Mouse (Mus musculus) erythroid progenitor cell, adult 5-6 weeks (primary cell): Measurements from ENCODE around the gene Acot6. TPM values are rescaled to one million over a fixed set of nuclear protein-coding genes. Genes with fewer than 3 reads are reported as not detected.
"Not testable (repeated sequence)": the region's sequence is repeated elsewhere in the genome, so short reads cannot be mapped to it uniquely, and the experiment has no call there.

ENCODE experiments used
- ATAC-seq: replicated peaks from 2 replicates; pipeline ENCODE4 v1.8.0; 2016; ENCODE audit warnings: moderate number of reproducible peaks, mild to moderate bottlenecking, moderate TSS enrichment, inconsistent platforms; ENCODE audit not compliant: poor library complexity, low FRiP score, severe bottlenecking
- total RNA-seq, 2 experiments: library from RNA; stranded (forward) in 1 of 2; stranded (reverse) in 1 of 2; fragments of 150-400 nt in 1 of 2; fragments of 186-747, 209-891 nt in 1 of 2; gene quantifications; 2 replicates each; pipeline versions ENCODE4 v1.2.3 to v1.2.4; 2015 to 2017; ENCODE audit warnings: low replicate concordance in 2 of 2

Acot6 gene
- total RNA-seq (2015; ENCODE audit: low replicate concordance) (not detected in 2 replicates), total RNA-seq (2017; ENCODE audit: low replicate concordance) (0.13 TPM in 1 of 2 replicates, not detected in the other)

DNA sequence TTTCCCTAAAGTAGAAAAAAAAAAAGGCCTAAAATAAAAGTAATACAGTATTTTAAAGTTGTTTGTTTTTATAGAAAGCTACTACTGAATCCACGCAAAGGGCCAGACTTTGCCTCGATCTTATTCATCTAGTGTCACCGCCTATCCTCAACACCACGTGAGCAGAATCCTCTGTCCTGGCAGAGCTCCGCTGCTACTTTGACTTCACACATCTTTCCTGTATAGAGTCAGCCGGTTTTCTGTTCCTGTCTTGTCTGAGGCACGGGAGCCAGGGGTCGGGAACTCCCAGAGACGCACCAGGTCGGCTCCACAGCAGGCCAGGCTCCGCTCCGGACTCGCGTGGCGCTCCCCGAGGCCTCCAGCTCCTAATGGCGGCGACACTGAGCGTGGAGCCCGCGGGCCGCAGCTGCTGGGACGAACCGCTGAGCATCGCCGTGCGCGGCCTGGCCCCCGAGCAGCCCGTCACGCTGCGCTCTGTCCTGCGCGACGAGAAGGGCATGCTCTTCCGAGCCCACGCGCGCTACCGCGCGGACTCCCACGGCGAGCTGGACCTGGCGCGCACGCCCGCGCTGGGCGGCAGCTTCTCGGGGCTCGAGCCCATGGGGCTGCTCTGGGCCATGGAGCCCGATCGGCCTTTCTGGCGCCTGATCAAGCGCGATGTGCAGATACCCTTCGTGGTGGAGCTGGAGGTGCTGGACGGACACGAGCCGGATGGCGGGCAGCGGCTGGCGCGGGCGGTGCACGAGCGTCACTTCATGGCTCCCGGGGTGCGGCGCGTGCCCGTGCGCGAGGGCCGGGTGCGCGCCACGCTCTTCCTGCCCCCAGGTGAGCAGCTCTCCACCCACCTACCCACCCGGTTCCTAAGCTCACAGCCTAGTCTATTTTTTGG, at the start of gene Acot6:
Acot6 (plus strand) TSS at position 51 of the 889 bp plus-strand sequence.
- ATAC-seq: peak; percentile 71

DNA sequence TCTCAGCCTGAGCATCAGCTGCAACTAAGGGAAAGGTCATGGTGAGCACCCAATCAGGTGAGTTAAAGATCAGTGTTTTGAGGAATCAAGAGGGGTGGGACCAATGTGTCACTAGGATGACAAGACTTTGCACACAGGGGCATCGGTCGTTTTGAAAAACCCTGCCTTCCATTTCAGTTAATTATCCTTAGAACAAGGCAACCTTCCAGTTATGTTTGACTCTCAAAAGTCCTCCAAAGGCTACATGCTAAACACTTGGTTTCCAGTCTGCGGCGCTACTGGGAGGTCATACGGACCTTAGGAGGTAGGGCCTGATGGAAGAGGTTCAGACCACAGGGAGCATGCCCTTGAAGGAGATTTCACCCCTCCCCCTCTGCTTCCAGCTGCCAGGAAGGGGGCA, 49.7 kb upstream of the Acot6 start:
- not testable (repeated sequence) for ATAC-seq

DNA sequence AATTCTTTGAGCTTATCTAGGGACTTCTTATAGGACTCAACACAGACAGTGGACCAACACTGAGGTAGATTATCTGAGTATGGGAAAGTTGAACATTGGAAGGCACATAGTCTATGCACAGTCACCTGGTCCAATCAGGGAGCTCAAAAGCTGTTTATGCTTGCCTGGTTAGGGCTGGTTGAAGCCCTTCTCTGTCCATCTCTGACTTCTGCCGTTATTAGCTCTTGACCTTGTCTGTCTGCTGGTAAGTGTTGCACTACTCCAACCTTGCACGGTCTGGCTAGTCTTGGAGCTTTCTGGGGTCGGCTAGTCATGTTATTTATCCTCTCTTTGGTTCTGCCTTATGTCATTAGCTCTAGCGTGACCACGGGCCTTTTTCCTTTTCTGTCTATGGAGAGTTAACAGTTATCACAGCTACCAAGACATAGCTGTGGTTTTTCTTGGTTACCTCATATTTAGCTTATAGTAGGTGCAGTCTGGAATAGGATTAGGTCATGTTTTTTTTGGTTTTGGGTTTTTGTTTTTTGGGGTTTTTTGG, 48.4 kb upstream of the Acot6 start, which contains the start of gene Acot3:
Acot3 (plus strand) TSS at position 208 of the 538 bp plus-strand sequence.
- ATAC-seq: no peak

DNA sequence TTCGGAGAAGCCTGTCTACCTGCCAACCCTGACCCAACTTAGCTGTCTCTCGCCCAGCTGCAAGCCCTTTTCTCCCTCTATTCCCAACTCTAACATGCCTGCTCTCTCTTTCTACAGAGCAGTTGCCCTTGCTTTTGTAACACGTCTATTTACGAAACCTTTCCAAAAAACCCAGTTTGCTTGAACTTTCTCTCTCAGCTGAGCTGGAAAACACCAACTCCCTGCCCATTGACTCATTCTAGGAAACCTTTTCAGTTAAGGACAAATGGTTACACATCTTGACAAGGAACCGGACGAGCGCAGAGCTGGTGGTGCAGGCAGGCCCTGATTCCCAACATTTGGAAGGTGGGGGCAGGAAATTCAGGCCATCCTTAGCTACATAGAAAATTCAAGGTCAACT, 47.8 kb upstream of the Acot6 start:
- no peak for ATAC-seq

DNA sequence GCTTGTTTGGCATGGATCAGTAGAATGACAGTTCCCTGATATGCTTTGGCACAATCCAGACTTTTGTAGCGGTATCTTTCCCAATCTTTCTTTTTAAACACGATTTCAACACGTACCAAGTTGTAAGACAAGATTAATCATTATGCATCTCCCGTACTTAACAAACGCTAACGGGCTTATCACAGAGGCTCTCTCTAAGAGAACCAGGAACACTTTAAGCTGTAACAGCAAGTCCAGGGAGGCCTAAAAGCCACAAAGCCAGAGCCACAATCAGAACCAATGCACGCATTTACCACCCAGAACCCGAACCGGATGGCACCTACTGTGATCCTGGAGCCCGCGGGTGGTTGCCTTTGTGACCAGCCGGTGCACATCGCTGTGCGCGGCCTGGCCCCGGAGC, 47.3 kb upstream of the Acot6 start:
- ATAC-seq: no peak

DNA sequence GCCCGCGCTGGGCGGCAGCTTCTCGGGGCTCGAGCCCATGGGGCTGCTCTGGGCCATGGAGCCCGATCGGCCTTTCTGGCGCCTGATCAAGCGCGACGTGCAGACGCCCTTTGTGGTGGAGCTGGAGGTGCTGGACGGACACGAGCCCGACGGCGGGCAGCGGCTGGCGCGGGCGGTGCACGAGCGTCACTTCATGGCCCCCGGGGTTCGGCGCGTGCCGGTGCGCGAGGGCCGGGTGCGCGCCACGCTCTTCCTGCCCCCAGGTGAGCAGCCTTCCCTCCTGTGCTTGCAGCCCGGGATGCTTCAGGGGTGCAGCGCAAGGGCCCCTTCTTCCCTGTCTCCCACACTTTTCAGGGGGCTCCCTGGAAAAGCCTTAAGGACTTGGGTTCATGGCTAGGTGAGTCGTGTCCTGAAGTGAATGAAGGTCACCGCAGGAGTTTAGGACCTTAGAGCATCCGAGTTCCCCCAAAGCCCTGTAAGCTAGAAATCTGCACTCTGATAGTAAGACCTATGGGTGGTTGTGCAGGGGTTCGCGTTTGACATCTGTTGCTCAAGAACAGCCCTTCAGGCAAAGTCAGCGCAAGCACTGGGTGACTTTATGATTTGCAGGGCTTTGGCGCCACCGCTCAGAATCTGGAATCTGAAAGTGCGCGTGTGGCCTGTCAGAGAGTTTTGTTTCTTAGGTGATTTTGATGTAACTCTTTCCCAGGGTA, 46.6 kb upstream of the Acot6 start:
- ATAC-seq: no peak

DNA sequence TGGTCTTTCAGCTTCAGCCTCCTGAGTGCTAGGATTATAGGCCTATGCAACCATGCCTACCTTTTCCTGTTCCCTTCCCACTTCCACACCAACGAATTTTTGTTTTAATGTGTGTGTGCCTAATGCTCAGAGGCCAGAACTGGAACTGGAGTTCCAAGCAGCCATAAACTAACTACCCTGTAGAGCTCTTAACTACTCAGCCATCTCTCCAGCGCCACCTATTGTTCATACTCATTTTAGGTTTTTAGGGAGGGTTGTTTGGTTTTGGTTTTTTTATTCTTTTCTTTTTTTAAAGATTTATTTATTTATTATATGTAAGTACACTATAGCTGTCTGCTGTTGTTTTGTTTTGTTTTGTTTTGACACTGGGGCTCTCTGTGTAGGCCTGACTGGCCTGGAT, 39.5 kb upstream of the Acot6 start:
- no peak for ATAC-seq

DNA sequence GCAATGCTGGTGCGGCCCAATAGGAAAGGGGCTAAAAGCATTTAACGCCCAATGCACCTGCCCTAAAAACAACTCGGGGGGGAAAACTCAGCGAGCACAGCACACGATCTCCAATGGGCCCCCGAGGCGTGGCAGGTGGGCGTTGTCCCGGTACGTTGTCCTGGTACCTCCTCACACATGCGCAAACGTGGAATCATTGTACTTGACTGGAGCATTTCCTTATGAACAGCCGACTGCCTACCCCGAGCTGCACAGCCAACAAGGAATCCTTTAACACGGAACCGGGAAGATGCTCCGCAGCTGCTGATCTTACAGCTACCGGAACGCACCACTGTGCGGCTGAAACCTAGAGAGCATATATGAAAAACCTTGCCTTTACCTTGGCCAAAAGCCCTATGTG, 38.1 kb upstream of the Acot6 start:
- ATAC-seq: no peak

DNA sequence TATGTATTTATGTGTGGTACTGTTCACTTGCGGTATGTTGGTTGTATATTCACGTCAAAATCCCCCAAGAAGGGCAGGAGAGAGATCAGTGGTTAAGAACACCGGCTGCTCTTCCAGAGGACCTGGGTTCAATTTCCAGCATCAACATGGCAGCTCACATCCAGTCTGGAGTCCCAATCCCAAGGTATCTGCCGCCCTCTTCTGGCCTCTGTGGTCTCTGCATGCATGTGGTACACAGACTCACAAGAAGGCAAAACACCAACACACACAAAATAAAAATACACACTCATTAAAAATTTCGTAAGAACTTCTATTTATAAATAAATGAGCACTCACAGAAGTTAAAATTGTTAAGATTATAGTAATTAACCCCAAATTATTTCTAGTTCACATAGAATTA, 37.2 kb upstream of the Acot6 start:
- ATAC-seq: no peak

DNA sequence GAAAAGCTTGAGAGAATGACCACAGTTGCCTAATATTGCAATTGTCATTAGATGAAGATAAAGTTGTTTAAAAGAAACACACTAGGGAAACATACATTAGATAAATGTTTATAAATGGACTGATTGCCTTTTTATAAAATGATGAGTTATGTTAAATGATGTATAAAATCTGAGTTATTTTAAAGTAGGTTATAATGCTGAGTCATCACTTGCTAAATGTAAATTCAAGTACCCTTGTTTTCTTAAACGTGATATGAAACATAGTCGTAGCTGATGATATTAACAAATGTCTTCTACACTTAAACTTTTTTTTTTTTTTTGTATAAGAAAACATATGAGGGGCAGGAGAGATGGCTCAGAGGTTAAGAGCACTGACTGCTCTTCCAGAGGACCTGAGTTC, 36.6 kb upstream of the Acot6 start:
- ATAC-seq: no peak

DNA sequence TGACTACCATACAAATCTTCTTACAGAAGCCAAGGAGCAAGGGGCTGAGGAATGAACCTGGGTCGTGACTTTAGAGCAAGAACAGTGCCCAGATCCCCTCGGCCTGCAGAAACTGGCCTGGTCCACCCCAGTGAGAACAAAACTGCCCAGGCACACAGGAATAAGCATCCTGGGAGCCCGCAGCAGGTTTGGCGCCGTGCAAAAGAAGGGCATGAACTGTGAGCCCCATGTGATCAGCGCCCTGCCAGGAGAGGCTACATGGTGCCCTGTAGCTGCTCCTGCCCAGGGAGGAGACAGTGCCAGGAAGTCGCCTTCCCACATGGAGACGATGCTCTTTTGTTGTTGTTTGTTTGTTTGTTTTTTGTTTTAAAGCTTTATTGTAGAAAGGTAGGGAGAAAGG, 35.8 kb upstream of the Acot6 start:
- ATAC-seq: no peak

DNA sequence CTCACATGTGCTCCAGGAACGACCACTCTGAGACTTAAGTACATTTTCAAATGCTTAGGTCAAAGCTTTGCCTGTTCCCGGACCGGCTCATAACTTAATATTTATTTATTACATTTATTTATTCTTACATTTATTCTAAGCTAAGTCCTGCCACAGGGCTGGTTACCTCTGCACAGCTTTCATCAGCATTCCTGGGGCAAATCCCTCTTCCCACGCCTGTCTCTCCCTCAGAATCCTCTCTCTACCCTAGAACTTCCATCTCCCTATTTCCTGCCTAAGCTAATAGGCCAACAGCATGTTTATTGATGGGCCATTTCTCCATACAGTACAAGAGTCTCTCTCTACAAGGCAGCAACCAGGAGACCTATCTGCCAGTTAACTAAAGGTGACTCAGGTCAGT, 32.7 kb upstream of the Acot6 start:
- no peak for ATAC-seq

DNA sequence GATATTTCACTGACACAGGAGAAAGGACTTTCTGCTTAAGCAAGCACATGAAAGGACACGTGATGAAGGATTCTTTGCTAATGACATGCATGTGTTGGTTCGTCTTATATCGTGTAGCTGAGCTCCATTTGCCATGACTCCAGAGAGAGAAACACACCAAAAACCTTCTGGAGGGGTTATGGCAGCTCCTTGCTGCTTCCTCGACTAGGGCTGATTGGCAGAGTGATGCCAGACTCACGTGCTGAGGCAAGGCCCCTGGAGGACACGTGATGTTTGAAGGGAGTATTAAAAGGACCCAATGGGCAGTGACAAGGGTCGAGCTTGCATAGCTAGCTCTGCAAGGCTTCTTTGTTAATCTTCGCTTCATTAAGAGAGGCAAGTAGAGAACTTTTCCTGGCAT, 32.2 kb upstream of the Acot6 start:
- ATAC-seq: no peak

DNA sequence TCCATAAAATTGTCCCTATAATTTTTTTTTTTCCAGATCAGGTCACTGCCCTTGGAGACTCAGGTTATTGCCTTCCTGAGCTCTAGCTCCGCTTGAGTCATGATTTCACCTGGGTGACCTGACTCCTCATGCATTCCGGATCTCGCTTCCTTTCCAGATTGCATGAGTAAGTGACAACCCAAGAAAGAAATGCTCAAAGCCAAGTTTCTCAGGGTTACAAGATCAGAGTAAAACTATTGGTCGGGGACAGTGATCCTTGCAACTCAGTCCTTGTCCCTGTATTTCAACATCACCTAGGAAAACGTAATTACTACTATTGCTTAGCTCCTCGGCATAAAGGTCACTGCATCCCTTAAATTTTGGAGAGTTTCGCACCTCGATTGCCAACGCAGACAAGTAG, 31.5 kb upstream of the Acot6 start, which contains the start of gene Acot5:
Acot5 (plus strand) TSS at position 340 of the 400 bp plus-strand sequence.
- no peak for ATAC-seq

DNA sequence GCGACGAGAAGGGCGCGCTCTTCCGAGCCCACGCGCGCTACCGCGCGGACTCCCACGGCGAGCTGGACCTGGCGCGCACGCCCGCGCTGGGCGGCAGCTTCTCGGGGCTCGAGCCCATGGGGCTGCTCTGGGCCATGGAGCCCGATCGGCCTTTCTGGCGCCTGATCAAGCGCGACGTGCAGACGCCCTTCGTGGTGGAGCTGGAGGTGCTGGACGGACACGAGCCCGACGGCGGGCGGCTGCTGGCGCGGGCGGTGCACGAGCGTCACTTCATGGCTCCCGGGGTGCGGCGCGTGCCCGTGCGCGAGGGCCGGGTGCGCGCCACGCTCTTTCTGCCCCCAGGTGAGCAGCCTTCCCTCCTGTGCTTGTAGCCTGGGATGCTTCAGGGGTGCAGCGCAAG, 30.9 kb upstream of the Acot6 start:
- not testable (repeated sequence) for ATAC-seq

DNA sequence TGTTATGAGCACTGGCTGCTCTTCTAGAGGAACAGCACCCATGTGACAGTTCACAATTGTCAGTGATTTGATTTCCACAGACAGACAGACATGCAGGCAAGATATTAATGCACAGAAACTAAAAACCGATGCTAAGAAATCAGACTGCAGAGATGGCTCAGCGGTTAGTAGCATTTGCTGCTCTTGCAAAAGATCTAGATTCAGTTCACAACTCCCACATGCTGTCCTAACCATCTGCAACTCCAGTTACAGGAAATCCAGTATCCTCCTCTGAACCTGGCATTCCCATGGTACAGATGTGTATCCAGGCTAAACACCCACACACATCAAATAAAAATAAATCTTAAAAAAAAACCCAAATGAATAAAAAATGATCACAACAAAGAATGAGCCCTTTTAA, 28.8 kb upstream of the Acot6 start:
- no peak for ATAC-seq

DNA sequence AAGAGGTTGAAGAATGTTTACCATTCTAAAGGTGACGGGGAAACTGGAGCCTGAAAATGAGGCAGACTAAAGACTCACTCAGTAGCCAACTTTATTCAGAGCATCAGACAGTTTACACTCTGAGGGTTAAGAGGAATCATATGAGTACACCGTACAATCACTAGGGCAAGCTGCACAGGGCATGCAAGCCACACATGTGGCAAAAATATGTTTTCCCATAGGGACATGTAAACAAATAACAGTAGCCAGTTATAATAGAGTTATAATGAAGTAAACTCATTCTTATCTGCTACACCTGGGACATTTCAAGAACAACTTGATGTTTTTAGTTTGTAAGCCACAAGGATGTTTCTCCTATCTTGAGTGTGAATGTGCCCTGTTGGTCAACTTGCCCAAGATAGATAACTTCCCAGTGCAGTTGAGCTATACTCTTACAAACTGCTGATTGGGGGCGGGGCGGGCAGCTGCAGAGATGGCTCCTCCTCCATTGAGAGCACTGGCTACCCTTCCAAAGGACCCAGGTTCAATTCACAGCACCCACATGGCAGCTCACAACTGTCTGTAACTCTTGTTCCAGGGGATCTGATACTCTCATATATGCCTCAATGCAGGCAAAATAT, 23.0 kb upstream of the Acot6 start:
- ATAC-seq: no peak

DNA sequence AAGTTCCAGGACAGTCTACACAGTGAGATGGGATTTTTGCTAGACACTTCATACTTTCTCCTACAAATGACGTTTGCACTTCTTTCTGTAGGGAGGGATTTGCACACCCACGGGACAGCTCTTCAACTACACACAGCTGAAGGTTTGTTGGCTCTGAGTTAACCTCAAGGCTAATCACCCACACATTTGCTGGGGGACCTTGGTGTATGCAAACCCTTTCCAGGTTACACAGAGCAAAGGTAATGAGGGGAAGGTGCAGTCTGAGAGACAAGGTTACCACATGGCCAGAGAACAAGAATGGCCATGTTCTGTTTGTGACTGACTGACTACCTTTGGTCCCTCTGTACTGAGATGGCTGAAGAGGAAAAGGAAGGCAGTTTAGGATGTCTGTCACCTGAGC, 16.6 kb upstream of the Acot6 start:
- no peak for ATAC-seq

DNA sequence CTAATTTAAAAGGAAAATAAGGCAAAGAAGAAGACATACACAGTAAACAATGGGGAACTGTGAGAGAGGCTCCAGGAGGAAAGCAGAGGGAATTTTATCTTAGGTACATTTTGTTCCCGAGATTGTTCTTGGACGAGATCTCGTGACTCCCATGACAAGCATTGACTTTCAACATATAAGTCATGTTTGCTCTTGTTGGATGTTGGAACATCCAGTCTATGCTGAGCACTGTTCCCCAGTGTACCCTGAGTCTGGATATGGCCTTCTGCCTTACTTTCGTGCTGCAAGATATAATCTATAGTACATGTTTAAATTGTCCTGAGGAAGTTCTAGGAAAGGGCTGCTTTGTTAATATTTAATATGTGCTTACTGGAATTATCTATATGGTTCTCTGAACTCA, 15.9 kb upstream of the Acot6 start:
- no peak for ATAC-seq

DNA sequence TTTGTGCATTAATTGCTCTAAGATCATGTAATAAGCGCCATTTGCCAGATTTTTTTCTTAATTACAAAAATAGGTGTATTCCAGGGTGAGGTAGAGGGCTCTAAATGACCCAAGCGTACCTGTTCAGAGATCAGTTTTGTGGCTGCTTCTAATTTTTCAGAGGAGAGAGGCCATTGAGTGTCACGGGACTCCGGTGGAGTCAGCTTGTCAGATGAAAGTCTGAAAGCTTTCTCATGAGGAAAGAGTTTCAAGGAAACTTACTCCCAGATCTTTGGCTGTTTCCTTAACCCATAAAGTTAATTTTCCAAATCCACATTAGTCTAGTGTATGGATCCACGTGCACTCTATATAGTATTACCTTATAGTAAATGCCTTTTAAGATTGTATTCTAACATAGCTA, 5.8 kb upstream of the Acot6 start:
- ATAC-seq: not testable (repeated sequence)
